Mouse (Mus musculus): ENCODE measurements around the gene Spred2.

DNA sequence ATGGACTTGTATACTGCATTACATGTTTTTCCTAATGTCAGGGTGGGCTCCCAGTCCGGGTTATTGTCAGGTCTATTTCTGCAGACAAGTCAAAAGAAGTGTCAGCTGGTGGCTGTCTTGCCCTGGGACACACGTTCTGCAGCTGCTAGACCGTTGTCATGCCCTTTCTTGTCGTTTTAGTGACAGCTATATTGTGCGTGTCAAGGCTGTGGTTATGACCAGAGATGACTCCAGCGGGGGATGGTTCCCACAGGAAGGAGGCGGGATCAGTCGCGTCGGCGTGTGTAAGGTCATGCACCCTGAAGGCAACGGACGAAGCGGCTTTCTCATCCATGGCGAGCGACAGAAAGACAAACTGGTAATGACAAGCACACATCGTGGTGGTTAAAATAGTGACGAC, 73.8 kb downstream of the Spred2 start:
- TF ChIP-seq CTCF (IDR thresholded peaks at IDR 0.05; ENCODE audit: borderline replicate concordance, control insufficient read depth, extremely low read depth, insufficient read depth, low read length, poor library complexity) (no peak), POLR2A (IDR thresholded peaks at IDR 0.05; ENCODE audit: control insufficient read depth, extremely low read depth, insufficient read depth, low read length, poor library complexity) (no peak)

Data from thymus, adult 2 months (tissue).